Mouse (Mus musculus) neural tube, embryonic 14.5 days (tissue): ENCODE data around the gene Prdm1. TPM values are rescaled to one million over a fixed set of nuclear protein-coding genes. Genes with fewer than 3 reads are reported as not detected.

Source experiments
- ATAC-seq: fragments of 200-750 bp; cut with Nextera tagmentation; 2 replicates; pipeline ENCODE4 v1.8.0; 2017; ENCODE audit warnings: low read depth, mild to moderate bottlenecking, moderate TSS enrichment, moderate library complexity
- H3K27ac ChIP-seq: fragments of 300-500 bp; sonication (generic); 2 replicates; pipeline ENCODE4 v1.5.1; 2014; ENCODE audit warnings: low read depth, mild to moderate bottlenecking, control low read depth, low read length, moderate library complexity, mixed read lengths
- H3K27me3 ChIP-seq: fragments of 300-500 bp; sonication (generic); 2 replicates; pipeline ENCODE4 v1.6.1; 2014; ENCODE audit warnings: low read length; ENCODE audit not compliant: control insufficient read depth, insufficient read depth
- H3K36me3 ChIP-seq: fragments of 300-500 bp; sonication (generic); 2 replicates; pipeline ENCODE4 v1.6.1; 2014; ENCODE audit warnings: low read length, mixed read lengths; ENCODE audit not compliant: control insufficient read depth, insufficient read depth
- H3K4me1 ChIP-seq: fragments of 300-500 bp; sonication (generic); 2 replicates; pipeline ENCODE4 v1.6.1; 2014; ENCODE audit warnings: low read length; ENCODE audit not compliant: control insufficient read depth, insufficient read depth
- H3K4me2 ChIP-seq: fragments of 300-500 bp; sonication (generic); 2 replicates; pipeline ENCODE4 v1.6.1; 2014; ENCODE audit warnings: mild to moderate bottlenecking, low read depth, low read length, control low read depth
- H3K4me3 ChIP-seq: fragments of 300-500 bp; sonication (generic); 2 replicates; pipeline ENCODE4 v1.5.1; 2014; ENCODE audit warnings: low read depth, low read length, control low read depth, mixed read lengths
- H3K9ac ChIP-seq: fragments of 300-500 bp; sonication (generic); replicated peaks from 2 replicates; pipeline ENCODE4 v1.6.1; 2014; ENCODE audit warnings: low read depth, mild to moderate bottlenecking, control low read depth, low read length, mixed read lengths
- H3K9me3 ChIP-seq: fragments of 300-500 bp; sonication (generic); 2 replicates; pipeline ENCODE4 v1.6.1; 2016; ENCODE audit warnings: low read length; ENCODE audit not compliant: control insufficient read depth
- WGBS: fragments of 180-500 bp; shearing (Covaris S2); extraction: QIAGEN DNeasy Blood & Tissue Kit; methylation state at CpG from one replicate; pipeline ENCODE4 v1.1.7; 2014; 5-methylcytosine and 5-hydroxymethylcytosine counted together
- polyA plus RNA-seq: library from polyadenylated mRNA; unstranded; fragments of >200 nt; fragmentation: Nextera tagmentation; extraction: Ambion mirVana; gene quantifications from 2 replicates; pipeline ENCODE4 v1.2.1, GENCODE M21; 2014

Gene Prdm1
- 0.64 and 0.71 TPM in 2 replicates for polyA plus RNA-seq

DNA sequence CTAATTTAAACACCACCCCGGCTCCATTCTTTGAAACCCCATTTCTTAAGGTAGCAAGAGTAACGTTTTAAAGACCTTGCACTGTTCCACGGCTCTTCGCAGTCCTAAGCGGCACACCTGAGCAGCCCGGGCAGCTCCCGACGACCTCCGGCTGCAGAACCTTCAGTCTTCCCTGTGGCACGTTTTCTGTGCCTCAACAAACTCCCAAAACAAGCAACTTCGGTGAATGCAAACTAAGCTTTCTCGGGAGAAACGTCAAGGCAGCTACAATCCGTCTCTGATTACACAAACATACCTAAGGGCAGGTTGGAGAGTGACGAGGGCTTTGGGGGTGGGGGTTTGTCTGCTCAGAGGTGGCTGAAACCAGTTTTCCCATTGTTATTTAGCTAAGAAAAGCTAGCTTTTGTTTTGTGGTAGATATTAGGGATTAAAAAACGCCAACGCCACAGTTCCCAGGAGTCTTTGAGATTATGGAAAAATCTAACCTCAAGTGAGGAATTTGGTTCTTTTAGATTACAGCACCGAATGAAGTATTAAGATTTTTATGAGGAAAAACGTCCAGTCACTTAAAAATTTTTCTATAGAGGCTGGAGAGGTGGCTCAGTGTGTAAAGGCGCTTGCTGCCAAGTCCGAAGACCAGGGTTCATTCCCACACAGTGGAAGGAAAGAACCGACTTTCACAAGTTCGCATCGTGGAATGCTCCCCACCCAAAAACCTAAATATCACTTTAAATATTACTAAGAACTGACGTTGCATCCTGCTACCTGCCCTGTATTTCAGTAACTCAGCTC, at the start of gene Prdm1:
Prdm1 (minus strand) TSS at position 211 of the 792 bp plus-strand sequence.
- 4% methylated on average over 25 of the region's 25 CpGs for WGBS
- ATAC-seq, result peak; percentile 7
- Histone ChIP-seq H3K27ac (no peak within 1 kb of the TSS), H3K4me2 (peak within 1 kb of the TSS; percentile 80), H3K4me1 (peaks cover 10% of the 10 kb centered on the region; the same call in 1 of the 2 replicates), H3K9ac (no peak within 1 kb of the TSS; the same call in 1 of the 2 replicates), H3K4me3 (peak within 1 kb of the TSS; percentile 42), H3K9me3 (no peaks in the 10 kb centered on the region), H3K36me3 (no peaks in the 10 kb centered on the region), H3K27me3 (peaks cover 31% of the 10 kb centered on the region)

DNA sequence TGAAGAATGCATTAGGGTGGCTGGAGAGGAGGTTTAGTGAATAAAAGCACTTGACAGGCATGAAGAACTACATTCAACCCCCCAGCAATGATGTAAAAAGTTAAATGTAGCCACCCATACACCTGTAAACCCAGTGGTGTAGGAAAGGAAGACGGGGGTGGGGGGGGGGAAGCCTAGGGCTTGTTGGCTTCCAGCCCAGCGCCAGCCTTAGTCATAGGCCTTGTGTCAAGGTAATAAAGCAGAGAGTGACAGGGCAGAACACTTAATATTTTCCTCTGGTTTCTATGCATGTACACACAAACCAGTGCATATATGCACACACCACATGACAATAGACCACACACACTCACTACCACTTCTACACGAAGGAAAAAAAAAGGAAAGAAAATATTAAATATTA, 37.7 kb upstream of the Prdm1 start:
- no peak for ATAC-seq
- no peak overlapping the region for H3K4me2 ChIP-seq

DNA sequence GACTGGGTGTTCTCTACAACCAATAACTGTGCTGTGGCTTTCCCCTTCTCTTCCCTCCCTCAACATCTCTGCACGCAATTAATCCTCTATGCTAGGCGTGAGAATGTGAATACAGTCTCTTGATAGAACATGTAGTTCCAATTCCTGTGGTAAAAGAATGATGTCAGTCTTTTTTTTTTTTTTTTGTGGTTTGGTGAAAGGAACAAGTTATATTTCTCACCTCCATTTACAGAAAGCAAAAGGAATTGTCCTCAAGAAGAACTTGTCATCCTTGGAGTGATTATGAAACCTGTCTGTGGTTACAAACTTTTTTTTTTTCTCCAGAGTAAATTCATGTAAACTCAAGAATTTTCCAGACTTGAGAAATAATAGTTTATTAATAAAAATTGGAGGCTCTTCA, 36.8 kb upstream of the Prdm1 start:
- Histone ChIP-seq H3K9me3 (no peaks in the 10 kb centered on the region), H3K27me3 (no peaks in the 10 kb centered on the region), H3K36me3 (no peaks in the 10 kb centered on the region), H3K4me3 (no peak overlapping the region), H3K4me2 (no peak overlapping the region), H3K9ac (no peak overlapping the region), H3K27ac (no peak overlapping the region), H3K4me1 (no peaks in the 10 kb centered on the region)
- 90% methylated on average over 2 of the region's 2 CpGs for WGBS
- no peak for ATAC-seq

More for the DNA sequence above, 37.7 kb upstream of the Prdm1 start:
- H3K9ac ChIP-seq, result no peak overlapping the region
- no peaks in the 10 kb centered on the region for H3K27me3 ChIP-seq
- H3K36me3 ChIP-seq, result no peaks in the 10 kb centered on the region
- 82% methylated on average over 3 of the region's 3 CpGs for WGBS
- no peak overlapping the region for H3K27ac ChIP-seq
- H3K4me3 ChIP-seq, result no peak overlapping the region
- H3K9me3 ChIP-seq, result no peaks in the 10 kb centered on the region
- H3K4me1 ChIP-seq, result no peaks in the 10 kb centered on the region

DNA sequence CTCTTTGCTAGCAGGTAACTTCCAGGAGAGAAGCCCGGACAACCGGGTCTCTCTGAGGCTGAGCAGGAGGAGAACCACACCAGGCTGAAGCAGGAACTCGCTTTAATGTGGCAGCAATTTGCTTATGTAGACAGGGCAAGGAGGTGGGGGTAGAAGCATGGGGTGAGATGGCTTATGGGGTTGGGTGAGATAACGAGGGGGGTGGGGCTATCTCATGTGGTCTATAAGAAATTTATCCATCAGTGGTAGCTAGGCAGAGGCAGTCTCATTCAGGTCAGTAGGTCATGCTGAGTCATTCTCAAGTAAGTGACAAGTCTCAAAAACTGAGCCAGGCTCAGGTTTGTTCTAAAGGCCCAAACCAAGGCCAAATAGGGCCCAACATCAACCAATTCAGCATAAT, 28.5 kb upstream of the Prdm1 start:
- Histone ChIP-seq H3K27me3 (no peaks in the 10 kb centered on the region), H3K36me3 (no peaks in the 10 kb centered on the region), H3K4me2 (no peak overlapping the region), H3K4me3 (no peak overlapping the region), H3K9me3 (no peaks in the 10 kb centered on the region), H3K9ac (no peak overlapping the region), H3K27ac (no peak overlapping the region), H3K4me1 (no peaks in the 10 kb centered on the region)
- WGBS, result 87% methylated on average over 4 of the region's 4 CpGs
- no peak for ATAC-seq

DNA sequence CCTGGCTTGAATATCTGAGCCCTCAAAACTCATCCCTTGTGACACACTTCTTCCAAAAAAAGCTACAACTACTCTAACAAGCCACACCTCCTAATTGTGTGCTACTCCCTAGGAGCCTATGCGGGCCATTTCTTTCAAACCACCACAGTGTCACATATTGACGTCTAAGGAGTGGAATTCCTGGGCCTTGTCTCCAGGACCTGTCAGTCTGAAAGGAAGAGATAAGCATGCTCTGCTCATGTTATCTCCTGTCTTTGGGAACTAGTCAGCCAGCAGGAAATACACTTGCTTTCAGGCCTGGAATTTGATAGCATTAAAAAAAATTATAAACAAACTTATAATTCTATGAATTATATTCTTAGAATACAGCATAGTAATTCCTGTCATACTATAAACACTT, 27.0 kb upstream of the Prdm1 start:
- H3K4me3 ChIP-seq, result no peak overlapping the region
- 89% methylated on average over 2 of the region's 2 CpGs for WGBS
- H3K27me3 ChIP-seq, result no peaks in the 10 kb centered on the region
- H3K27ac ChIP-seq, result no peak overlapping the region
- no peak overlapping the region for H3K9ac ChIP-seq
- H3K36me3 ChIP-seq, result no peaks in the 10 kb centered on the region
- no peaks in the 10 kb centered on the region for H3K9me3 ChIP-seq
- no peaks in the 10 kb centered on the region for H3K4me1 ChIP-seq
- no peak overlapping the region for H3K4me2 ChIP-seq
- no peak for ATAC-seq

DNA sequence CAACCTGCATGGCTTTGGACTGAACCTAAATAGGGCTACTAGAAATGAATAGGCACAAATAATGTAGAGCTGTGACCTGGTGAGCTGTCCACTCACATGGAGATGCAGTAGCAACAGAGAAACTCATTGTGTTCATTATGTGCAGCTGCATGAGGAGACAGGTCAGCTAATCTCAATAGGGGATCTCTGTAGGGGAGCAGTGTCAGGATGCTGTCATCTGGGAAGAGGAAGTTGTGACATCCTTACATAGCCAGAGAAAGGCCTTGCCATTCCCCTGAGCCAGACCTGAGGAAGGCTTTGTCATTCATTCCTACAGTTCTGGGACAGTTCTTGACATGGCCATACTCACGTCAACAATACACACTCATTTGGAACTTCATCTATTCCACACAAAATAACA, 25.3 kb upstream of the Prdm1 start:
- H3K4me2 ChIP-seq, result no peak overlapping the region
- no peak overlapping the region for H3K4me3 ChIP-seq
- no peaks in the 10 kb centered on the region for H3K27me3 ChIP-seq
- no peaks in the 10 kb centered on the region for H3K9me3 ChIP-seq
- ATAC-seq, result no peak
- H3K36me3 ChIP-seq, result no peaks in the 10 kb centered on the region
- WGBS, result 92% methylated on average over 1 of the region's 1 CpGs
- no peak overlapping the region for H3K27ac ChIP-seq
- no peak overlapping the region for H3K9ac ChIP-seq
- H3K4me1 ChIP-seq, result no peaks in the 10 kb centered on the region

DNA sequence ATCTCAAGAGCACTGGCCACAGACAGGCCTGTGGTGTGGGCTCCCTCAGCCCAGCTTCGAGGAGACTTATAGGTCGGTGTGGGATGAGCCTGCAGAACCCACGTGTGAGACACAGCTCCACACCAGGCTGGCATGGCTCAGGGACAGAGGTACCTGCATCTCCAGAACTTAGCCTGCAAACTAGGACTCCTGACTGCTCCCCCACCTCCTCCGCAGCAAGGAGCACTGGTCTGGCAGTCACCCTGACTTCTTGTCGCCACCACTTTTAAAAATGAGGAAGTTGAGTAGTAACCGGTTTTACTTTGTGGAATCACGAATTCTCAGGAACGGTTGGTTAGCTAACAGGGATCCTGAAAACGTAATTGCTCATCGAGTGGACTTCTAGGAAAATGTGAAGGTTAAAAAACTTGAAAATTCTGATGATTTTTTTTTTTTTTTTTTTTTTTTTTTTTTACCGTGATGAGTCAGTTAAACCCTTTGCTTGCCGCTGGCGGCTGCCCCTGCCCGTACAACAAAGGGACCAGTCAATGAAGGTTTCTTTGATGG, 10.8 kb upstream of the Prdm1 start:
- ATAC-seq, result no peak; the same call in 1 of the 2 replicates

DNA sequence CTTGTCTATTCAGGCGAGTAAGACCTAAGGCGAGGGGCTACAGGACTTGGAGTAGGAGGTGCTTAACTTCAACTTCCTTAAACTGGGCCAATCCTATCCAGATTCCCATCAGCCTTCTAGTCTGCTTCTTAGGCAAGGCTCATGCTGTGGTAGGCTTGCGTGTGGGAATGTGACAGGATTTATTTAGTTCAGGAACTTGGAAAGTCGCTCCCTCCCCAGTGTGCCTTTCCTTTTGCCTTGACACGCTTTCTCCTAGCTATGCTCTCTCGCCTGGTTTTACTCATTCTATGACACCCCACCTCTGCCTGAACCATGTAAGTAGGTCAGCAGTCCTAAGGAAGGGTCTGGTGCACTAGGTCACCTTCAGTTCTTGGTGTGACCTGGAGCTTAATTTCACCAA, 9.8 kb upstream of the Prdm1 start:
- H3K4me2 ChIP-seq, result no peak overlapping the region
- ATAC-seq, result no peak
- H3K36me3 ChIP-seq, result no peaks in the 10 kb centered on the region
- WGBS, result 78% methylated on average over 6 of the region's 6 CpGs
- no peak overlapping the region for H3K4me3 ChIP-seq
- H3K27ac ChIP-seq, result no peak overlapping the region
- H3K4me1 ChIP-seq, result no peaks in the 10 kb centered on the region
- H3K9ac ChIP-seq, result no peak overlapping the region
- no peaks in the 10 kb centered on the region for H3K9me3 ChIP-seq
- H3K27me3 ChIP-seq, result no peaks in the 10 kb centered on the region

More for the DNA sequence above, 10.8 kb upstream of the Prdm1 start:
- Histone ChIP-seq H3K9ac (no peak overlapping the region), H3K27ac (no peak overlapping the region), H3K36me3 (no peaks in the 10 kb centered on the region), H3K4me3 (no peak overlapping the region), H3K27me3 (no peaks in the 10 kb centered on the region), H3K9me3 (no peaks in the 10 kb centered on the region), H3K4me1 (no peaks in the 10 kb centered on the region), H3K4me2 (no peak overlapping the region)
- 12% methylated on average over 14 of the region's 14 CpGs for WGBS

DNA sequence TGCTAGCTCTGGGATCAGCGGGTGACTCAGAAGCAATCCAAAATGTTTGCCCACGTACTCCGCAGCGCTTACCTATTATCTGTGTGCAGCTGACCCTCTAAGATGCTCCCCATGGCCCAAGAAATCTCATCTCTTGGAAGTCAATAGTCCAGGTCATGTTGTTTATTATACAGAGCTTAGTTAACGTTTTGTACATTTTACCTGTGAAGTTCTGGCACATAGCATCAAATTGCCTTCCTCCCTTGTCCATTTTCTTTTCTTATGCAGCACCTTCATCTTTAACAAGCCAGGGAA, 1.7 kb upstream of the Prdm1 start:
- Histone ChIP-seq H3K9me3 (no peaks in the 10 kb centered on the region), H3K36me3 (no peaks in the 10 kb centered on the region), H3K9ac (no peak overlapping the region), H3K4me3 (peak overlapping the region; percentile 42), H3K4me2 (peak overlapping the region; percentile 80), H3K4me1 (peaks cover 10% of the 10 kb centered on the region; the same call in 1 of the 2 replicates), H3K27ac (no peak overlapping the region), H3K27me3 (peaks cover 30% of the 10 kb centered on the region)
- WGBS, result 7% methylated on average over 5 of the region's 5 CpGs
- ATAC-seq, result no peak
